Mouse (Mus musculus) forebrain, embryonic 14.5 days (tissue): ENCODE measurements around the gene Grik2. TPM values are rescaled to one million over a fixed set of nuclear protein-coding genes. Genes with fewer than 3 reads are reported as not detected.
"Not testable (repeated sequence)": the region's sequence is repeated elsewhere in the genome, so short reads cannot be mapped to it uniquely, and the experiment has no call there.

Experiments used
- ATAC-seq: fragments of 200-750 bp; cut with Nextera tagmentation; 2 replicates; pipeline ENCODE4 v1.8.0; 2017; ENCODE audit warnings: mild to moderate bottlenecking, moderate library complexity
- DNase-seq: peaks from one replicate; pipeline ENCODE4 v3.0.0-alpha.2; 2015; ENCODE audit warnings: low spot score
- H3K27ac ChIP-seq: fragments of 300-500 bp; sonication (generic); 2 replicates; pipeline ENCODE4 v1.5.1; 2014; ENCODE audit warnings: low read depth, mild to moderate bottlenecking, control low read depth, low read length, moderate library complexity
- H3K27me3 ChIP-seq: fragments of 300-500 bp; sonication (generic); replicated peaks from 2 replicates; pipeline ENCODE4 v1.6.1; 2014; ENCODE audit warnings: low read length, control low read depth, mixed read lengths; ENCODE audit not compliant: control insufficient read depth, insufficient read depth
- H3K36me3 ChIP-seq: fragments of 300-500 bp; sonication (generic); 2 replicates; pipeline ENCODE4 v1.6.1; 2014; ENCODE audit warnings: low read length, control low read depth; ENCODE audit not compliant: control insufficient read depth, insufficient read depth
- H3K4me1 ChIP-seq: fragments of 300-500 bp; sonication (generic); 2 replicates; pipeline ENCODE4 v1.6.1; 2014; ENCODE audit warnings: antibody characterized with exemption, low read length, control low read depth; ENCODE audit not compliant: control insufficient read depth, insufficient read depth
- H3K4me2 ChIP-seq: fragments of 300-500 bp; sonication (generic); 2 replicates; pipeline ENCODE4 v1.6.1; 2014; ENCODE audit warnings: mild to moderate bottlenecking, control low read depth, low read length
- H3K4me3 ChIP-seq: fragments of 300-500 bp; sonication (generic); 2 replicates; pipeline ENCODE4 v1.5.1; 2014; ENCODE audit warnings: low read depth, low read length, control low read depth
- H3K9ac ChIP-seq: fragments of 300-500 bp; sonication (generic); 2 replicates; pipeline ENCODE4 v1.6.1; 2014; ENCODE audit warnings: mild to moderate bottlenecking, low read length, control low read depth, moderate library complexity
- H3K9me3 ChIP-seq: fragments of 300-500 bp; sonication (generic); replicated peaks from 2 replicates; pipeline ENCODE4 v1.6.1; 2016; ENCODE audit warnings: low read length, control low read depth, mixed read lengths; ENCODE audit not compliant: control insufficient read depth
- WGBS: fragments of 180-500 bp; shearing (Covaris S2); extraction: QIAGEN DNeasy Blood & Tissue Kit; methylation state at CpG from one replicate; pipeline ENCODE4 v1.1.7; 2014; 5-methylcytosine and 5-hydroxymethylcytosine counted together
- polyA plus RNA-seq: library from polyadenylated mRNA; unstranded; fragments of >200 nt; fragmentation: Nextera tagmentation; extraction: Ambion mirVana; gene quantifications from 2 replicates; pipeline ENCODE4 v1.2.1, GENCODE M21; 2014

The Grik2 gene
- polyA plus RNA-seq, 1 experiment from 2014 or later = 32.8 TPM

- H3K9me3 ChIP-seq = no peaks in the 10 kb centered on the region
- H3K27me3 ChIP-seq = no peaks in the 10 kb centered on the region
- no peak overlapping the region for H3K9ac ChIP-seq
- no peak overlapping the region for H3K27ac ChIP-seq
- ATAC-seq (peak; percentile 88), DNase-seq (peak; percentile 81)
- no peaks in the 10 kb centered on the region for H3K36me3 ChIP-seq
- H3K4me1 ChIP-seq = peaks cover 3% of the 10 kb centered on the region; the same call in 1 of the 2 replicates
- H3K4me3 ChIP-seq = no peak overlapping the region
- 11% methylated on average over 1 of the region's 1 CpGs for WGBS
- no peak overlapping the region for H3K4me2 ChIP-seq
Measured at GRCm38 (mm10) chr10:49220096-49220495, 568.5 kb downstream of the Grik2 start.

- Histone ChIP-seq H3K27me3 (no peaks in the 10 kb centered on the region), H3K4me1 (peaks cover 3% of the 10 kb centered on the region; the same call in 1 of the 2 replicates), H3K4me3 (no peak overlapping the region), H3K9me3 (no peaks in the 10 kb centered on the region), H3K9ac (no peak overlapping the region), H3K27ac (no peak overlapping the region), H3K36me3 (no peaks in the 10 kb centered on the region), H3K4me2 (no peak overlapping the region)
- peak; percentile 95 for ATAC-seq
- WGBS = 17% methylated on average over 3 of the region's 3 CpGs
- peak; percentile 81 for DNase-seq
Measured at GRCm38 (mm10) chr10:49219631-49220030, 568.9 kb downstream of the Grik2 start.

- Histone ChIP-seq H3K9me3 (no peaks in the 10 kb centered on the region), H3K4me1 (no peaks in the 10 kb centered on the region), H3K4me3 (no peak overlapping the region), H3K36me3 (no peaks in the 10 kb centered on the region), H3K4me2 (no peak overlapping the region), H3K27me3 (no peaks in the 10 kb centered on the region), H3K27ac (no peak overlapping the region), H3K9ac (no peak overlapping the region)
- no peak for DNase-seq
- ATAC-seq = no peak
Measured at GRCm38 (mm10) chr10:49191773-49192371, 596.7 kb downstream of the Grik2 start.

- no peaks in the 10 kb centered on the region for H3K36me3 ChIP-seq
- 86% methylated on average over 1 of the region's 1 CpGs for WGBS
- H3K4me3 ChIP-seq = no peak overlapping the region
- no peaks in the 10 kb centered on the region for H3K4me1 ChIP-seq
- DNase-seq (no peak), ATAC-seq (no peak)
- no peak overlapping the region for H3K9ac ChIP-seq
- no peak overlapping the region for H3K4me2 ChIP-seq
- no peaks in the 10 kb centered on the region for H3K9me3 ChIP-seq
- no peaks in the 10 kb centered on the region for H3K27me3 ChIP-seq
- no peak overlapping the region for H3K27ac ChIP-seq
Measured at GRCm38 (mm10) chr10:49191291-49191690, 597.3 kb downstream of the Grik2 start.

- Histone ChIP-seq H3K4me3 (no peak overlapping the region), H3K9ac (no peak overlapping the region), H3K27ac (no peak overlapping the region), H3K9me3 (no peaks in the 10 kb centered on the region), H3K4me2 (no peak overlapping the region), H3K36me3 (no peaks in the 10 kb centered on the region), H3K27me3 (no peaks in the 10 kb centered on the region), H3K4me1 (no peaks in the 10 kb centered on the region)
- 75% methylated on average over 4 of the region's 4 CpGs for WGBS
- DNase-seq = no peak
- no peak for ATAC-seq
Measured at GRCm38 (mm10) chr10:49154134-49154533, 634.4 kb downstream of the Grik2 start.

- not testable (repeated sequence) for DNase-seq, H3K27me3 ChIP-seq, H3K4me3 ChIP-seq, H3K9me3 ChIP-seq, H3K9ac ChIP-seq, H3K4me1 ChIP-seq, H3K4me2 ChIP-seq, ATAC-seq, H3K27ac ChIP-seq, H3K36me3 ChIP-seq
- WGBS = 95% methylated on average over 4 of the region's 4 CpGs
Measured at GRCm38 (mm10) chr10:49151496-49151895, 637.1 kb downstream of the Grik2 start.

- H3K4me1 ChIP-seq = no peaks in the 10 kb centered on the region
- ATAC-seq = no peak
- no peak overlapping the region for H3K9ac ChIP-seq
- no peak overlapping the region for H3K4me2 ChIP-seq
- no peak overlapping the region for H3K27ac ChIP-seq
- H3K36me3 ChIP-seq = no peaks in the 10 kb centered on the region
- no peaks in the 10 kb centered on the region for H3K9me3 ChIP-seq
- no peak for DNase-seq
- H3K27me3 ChIP-seq = no peaks in the 10 kb centered on the region
- no peak overlapping the region for H3K4me3 ChIP-seq
- 88% methylated on average over 4 of the region's 4 CpGs for WGBS
Measured at GRCm38 (mm10) chr10:49149714-49150113, 638.9 kb downstream of the Grik2 start.

GRCm38 (mm10) chr10:49142658-49143057 lies 645.9 kb downstream of the Grik2 start:
- no peak overlapping the region for H3K4me2 ChIP-seq
- ATAC-seq (no peak), DNase-seq (no peak)
- no peak overlapping the region for H3K4me3 ChIP-seq
- no peaks in the 10 kb centered on the region for H3K27me3 ChIP-seq
- no peak overlapping the region for H3K27ac ChIP-seq
- H3K4me1 ChIP-seq = no peaks in the 10 kb centered on the region
- no peak overlapping the region for H3K9ac ChIP-seq
- no peaks in the 10 kb centered on the region for H3K36me3 ChIP-seq
- H3K9me3 ChIP-seq = no peaks in the 10 kb centered on the region
- WGBS = 93% methylated on average over 3 of the region's 3 CpGs

- no peaks in the 10 kb centered on the region for H3K36me3 ChIP-seq
Measured at GRCm38 (mm10) chr10:49136816-49137215, 651.8 kb downstream of the Grik2 start.

More at GRCm38 (mm10) chr10:49136816-49137215, 651.8 kb downstream of the Grik2 start:
- Histone ChIP-seq H3K4me2 (no peak overlapping the region), H3K9me3 (no peaks in the 10 kb centered on the region), H3K4me3 (no peak overlapping the region), H3K4me1 (no peaks in the 10 kb centered on the region), H3K27me3 (no peaks in the 10 kb centered on the region), H3K27ac (no peak overlapping the region), H3K9ac (no peak overlapping the region)
- DNase-seq = no peak
- no peak for ATAC-seq
